Mouse (Mus musculus) inflammation-experienced regulatory T-cells (primary cell): Measurements from ENCODE around the gene Rnf5. TPM values are rescaled to one million over a fixed set of nuclear protein-coding genes. Genes with fewer than 3 reads are reported as not detected.

Experiments
- polyA plus RNA-seq, 2 experiments: library from polyadenylated mRNA; unstranded; fragments of 100-300 nt; shearing (Covaris generic); gene quantifications; one replicate each; pipeline ENCODE4 v1.2.1; 2017

The Rnf5 gene
- 100 to 1,000 TPM in 1 of 2 experiments, 10 to 100 TPM in 1; 91.5 to 117 TPM for polyA plus RNA-seq

DNA sequence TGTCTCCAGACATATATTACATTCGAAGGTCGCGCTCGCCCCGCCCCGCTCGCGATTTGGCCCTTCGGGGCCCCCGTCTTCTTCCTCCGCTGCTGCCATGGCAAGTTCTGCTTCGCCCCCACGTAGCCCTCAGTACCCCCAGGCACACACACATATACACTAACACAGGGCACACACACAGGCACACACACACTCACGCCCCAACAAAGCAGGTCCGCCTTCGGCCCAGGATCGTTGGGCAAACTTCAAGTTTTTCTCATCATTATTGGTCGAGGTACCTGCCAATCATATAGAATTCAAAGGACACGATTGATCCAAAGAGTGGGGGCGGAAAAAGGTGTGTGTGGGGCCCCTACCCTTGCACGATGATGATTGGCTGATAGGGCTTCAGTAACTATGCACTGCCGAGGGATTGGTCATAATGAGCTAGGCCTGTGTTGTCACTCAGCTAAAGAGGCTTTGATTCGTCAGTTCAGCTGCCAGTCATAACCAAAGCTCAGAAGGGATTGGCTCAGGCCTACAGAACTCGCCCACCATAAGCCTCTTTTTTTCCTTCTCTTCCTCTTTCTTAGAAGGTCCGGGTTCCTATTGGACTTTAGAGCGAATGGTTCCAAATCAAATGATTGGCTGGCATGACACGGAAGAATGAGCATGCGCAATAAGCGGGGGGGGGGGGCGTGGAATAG, at the start of gene Rnf5:
Gene Rnf5 (minus strand): TSS at position 316 of the 686 bp plus-strand sequence.

DNA sequence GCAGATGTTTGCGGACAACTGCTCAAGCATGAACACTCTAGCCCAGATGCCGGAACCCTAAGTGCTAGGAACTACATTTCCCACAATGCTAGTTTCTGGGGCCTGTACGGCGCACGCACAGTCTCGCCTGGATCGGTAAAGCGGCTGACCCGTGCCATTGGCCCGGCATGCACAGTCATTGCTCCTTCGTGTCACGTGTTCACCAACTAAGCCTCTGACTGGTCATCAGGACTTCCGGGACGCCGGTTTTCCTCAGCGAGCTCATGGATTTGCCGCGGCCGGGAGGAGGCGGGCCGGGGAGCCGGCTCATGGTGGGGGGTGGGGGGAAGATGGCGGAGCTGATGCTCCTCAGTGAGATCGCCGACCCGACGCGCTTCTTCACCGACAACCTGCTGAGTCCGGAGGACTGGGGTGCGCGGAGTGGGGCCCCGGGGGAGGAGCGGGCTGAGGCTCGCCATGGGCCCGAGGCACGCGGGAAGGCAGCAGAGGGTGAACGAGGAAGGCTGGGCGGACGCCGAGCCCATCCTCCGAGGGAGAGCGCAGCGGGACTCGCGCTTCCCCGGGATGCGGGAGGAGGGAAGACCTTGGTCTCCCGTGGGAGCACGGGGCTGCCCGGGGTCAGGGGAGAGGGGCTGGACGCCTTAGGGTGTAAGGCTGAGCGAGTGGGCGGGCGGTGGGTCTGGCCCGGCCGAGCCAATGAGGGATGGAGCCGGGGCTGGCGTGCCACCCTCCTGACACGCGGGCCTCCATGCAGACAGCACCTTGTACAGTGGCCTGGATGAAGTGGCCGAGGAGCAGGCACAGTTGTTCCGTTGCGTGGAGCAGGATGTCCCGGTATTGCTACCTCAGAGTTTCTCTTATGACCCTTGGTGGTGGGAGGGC, 43.7 kb upstream of the Rnf5 start, which contains the start of gene Atf6b:
Gene Atf6b (plus strand): TSS at position 241 of the 882 bp plus-strand sequence.

DNA sequence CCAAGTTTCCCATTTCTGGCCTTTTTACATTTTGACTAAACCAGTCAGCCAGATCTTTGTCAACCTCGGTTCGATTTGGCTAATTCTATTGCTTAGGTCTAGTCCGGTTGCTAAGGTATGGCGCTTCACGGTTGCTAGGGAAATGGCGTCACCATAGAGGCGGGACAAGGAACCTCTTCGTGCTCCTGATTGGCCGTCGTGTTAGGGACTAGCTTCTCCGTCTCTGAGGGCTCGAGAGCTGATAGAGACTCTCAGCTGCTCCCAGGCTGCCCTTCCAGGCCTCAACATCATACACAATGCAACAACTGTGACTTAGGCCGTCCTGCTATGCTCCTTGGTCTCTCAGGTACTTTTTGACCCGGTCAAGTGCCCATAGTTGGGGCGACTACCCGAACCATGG, 41.1 kb upstream of the Rnf5 start, which contains the start of gene Fkbpl:
Gene Fkbpl (plus strand): TSS at position 157 of the 400 bp plus-strand sequence.

DNA sequence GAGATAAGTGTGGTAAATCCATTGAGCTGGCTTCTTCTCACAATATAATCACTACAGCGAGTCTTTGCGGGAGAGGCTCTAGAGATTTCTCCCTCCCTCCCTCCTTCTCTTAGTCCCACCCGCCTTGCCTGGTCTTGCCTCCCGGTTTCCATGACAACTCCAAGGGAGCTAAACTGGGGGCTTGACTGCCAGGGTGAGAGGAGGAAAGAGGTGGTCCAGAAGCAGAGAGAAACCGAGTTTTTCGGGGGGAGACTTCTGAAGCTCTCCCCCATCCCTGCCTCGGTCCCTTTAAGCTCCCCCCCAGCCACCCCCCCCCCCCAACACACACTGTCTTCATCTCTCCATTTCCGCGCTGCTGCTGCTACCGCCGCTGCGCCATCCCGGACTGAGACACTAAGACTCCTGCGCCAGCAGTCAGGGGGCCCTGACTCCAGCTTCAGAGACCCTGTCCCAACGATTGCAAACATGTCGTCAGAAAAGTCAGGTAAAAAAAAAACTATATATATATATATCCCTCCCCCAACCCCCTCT, 25.8 kb upstream of the Rnf5 start, which contains the start of gene Prrt1:
Gene Prrt1 (plus strand): TSS at position 313 of the 531 bp plus-strand sequence.

DNA sequence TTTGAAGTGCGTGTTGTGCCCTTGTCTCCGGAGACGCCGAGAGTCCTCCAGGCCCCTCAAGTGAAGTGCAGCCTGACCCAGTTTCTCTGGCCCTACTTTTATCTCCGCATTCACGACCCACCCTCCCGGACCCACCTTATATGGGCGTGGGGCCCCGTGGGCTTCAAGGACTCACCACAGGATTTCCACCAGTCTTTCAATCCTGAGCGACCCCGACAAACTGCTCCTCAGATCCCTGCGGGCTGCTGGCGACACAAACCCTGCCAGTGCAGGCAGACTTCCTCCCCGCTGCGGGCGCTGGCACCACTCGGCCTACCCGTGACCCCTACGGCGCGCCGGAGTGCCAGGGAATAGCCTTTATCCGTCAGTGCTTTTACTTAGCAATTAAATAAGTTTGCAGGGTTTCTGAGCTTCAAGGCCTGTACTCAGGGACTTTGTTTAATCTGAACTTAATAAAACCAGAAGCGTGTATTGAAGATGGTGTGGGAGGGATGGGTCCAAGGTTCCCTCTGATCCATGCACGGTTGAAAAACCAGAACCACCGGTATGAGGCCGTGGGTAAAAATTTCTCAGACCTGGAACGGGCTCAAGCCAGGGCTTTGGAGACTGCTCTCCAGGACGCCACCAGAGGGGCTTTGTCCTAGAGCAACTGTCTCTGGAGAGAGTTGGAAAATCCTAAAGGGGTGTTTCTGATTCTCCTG, 24.6 kb upstream of the Rnf5 start, which contains the start of gene Ppt2:
Gene Ppt2 (minus strand): TSS at position 568 of the 701 bp plus-strand sequence.

DNA sequence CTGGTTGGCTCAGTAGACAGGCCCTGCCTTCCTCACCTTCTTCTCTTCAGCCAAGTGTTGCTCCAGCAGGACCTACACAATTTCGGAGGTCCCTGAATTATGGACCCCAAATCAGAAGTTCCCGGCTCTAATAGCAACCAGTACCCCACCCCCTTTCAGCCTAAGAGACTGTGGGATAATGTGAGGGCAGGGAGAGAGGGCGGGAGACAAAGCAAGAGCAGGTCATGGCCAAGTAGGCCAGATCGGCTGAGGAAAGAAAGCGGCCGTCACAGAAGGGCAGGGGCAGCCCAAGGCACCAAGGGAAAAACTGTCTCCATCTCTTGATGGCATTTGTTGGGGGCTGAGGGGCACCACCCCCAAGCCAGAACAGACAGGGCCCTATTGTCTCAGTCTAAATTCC, 12.4 kb upstream of the Rnf5 start, which contains the start of gene Egfl8:
Gene Egfl8 (minus strand): TSS at position 101 of the 400 bp plus-strand sequence.

DNA sequence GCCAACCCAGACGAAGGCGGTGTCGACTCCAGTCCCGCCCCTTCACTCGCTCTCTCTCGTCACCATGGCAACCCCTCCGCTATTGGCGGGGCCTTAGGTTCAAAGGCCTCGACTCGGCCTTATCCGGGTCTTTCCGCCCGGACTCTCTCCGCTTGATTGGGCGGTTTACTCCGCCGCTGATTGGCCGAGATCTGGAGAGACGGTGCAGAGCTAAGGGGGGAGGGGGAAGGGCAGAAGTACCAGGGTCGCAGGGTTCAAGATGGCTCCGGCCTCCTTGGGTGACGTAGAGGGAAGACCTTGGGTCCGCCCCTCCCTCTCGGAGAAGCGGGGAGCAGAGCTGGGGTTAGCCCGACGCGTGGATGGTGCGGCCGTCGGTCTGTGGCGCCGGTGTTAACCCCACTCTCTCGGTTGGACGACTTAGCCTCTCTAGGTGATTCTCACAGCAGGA, 595 bp upstream of the Rnf5 start, which contains the start of gene Agpat1:
Gene Agpat1 (plus strand): TSS at position 202 of the 448 bp plus-strand sequence.

DNA sequence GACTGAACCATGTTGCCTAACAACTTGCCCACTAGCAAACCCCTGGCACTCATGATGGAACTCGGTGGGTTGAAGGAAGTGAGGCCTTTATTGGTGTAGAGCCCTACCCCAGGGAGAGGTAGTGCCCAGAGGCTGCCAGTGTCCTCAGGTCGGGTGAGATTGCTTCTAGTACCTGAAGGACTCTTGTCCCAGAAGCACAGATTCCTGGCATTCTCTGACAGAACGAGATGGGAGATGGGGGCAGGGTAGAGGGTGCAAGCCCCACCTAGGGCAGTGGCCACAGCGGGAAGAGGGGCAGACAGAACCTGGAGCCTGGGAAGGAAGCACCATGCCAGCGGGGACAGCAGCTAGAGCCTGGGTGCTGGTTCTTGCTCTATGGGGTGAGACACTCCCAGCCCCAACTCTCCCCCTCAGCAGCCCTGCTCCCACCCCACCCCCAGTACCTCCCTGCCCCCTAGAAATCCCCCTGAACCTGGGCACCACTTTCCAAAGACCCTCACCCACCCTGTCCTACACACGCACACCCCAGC, 5.9 kb downstream of the Rnf5 start, which contains the start of gene Ager:
Gene Ager (plus strand): TSS at position 297 of the 530 bp plus-strand sequence.

DNA sequence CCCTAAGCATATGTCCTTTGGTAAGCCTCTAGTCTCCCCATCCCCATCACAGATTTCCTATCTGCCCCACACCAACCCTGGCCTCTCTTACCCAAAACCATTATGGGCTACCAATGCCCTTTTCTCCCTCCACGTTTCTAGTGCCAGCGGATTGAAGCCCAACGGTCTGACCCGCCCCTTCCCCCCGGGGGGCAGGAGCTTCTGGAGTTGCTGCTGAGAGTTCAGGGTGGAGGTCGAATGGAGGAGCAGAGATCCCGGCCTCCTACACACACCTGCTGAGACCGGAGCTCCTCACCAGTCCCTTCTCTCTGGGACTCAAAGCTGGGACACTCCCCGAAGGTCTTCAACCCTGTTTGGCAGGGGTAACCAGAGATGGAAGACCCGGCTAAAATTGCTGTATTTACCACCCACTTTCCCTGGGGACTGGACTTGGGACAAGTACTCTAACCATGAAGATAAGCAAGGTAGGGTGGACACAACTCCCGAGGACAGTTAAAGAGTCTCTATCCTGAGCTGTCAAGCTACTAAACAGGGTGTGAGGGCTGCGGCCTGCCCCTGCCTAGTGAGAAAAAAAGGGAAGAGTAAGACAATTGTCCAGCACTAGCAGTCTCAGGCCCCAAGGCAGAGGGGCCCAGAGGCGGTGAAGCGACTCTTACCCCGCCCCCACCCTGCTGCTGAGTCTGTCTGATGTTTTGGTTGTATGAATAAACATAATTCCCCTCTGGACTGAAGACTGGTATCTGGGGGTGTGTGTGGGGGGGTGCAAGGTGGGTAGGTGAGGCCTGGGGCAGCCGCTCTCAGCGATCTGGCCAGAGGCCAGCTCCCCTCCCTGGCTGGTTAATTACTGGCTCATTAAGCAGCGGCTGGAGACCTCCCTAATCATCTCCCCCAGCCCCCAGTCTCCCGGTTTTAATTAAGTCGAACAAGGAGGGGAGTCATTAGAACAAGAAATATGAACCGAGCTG, 12.2 kb downstream of the Rnf5 start, which contains the start of gene Pbx2:
Gene Pbx2 (plus strand): TSS at position 238 of the 965 bp plus-strand sequence.

DNA sequence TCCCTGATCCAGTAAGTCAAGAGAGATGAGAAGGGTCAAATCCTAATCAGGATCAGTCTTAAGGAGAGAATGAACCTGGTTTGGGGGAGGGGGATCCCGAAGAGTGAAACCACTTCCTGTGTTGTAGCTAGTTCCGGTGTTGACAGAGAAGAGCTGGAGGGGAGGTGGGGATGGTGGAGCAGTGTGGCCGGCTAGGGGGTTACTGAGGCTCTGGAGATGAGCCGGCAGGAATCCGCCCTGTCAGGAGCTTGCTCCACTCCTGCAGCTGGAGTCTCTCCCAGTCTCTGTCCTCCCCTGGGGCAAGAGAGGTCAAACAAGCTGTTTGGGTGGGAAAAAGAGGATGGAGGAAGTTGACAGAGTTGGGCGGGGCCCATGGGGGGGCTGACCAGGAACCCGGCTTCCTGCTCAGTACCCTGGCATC, 13.8 kb downstream of the Rnf5 start, which contains the start of gene Gpsm3:
Gene Gpsm3 (plus strand): TSS at position 126 of the 421 bp plus-strand sequence.

DNA sequence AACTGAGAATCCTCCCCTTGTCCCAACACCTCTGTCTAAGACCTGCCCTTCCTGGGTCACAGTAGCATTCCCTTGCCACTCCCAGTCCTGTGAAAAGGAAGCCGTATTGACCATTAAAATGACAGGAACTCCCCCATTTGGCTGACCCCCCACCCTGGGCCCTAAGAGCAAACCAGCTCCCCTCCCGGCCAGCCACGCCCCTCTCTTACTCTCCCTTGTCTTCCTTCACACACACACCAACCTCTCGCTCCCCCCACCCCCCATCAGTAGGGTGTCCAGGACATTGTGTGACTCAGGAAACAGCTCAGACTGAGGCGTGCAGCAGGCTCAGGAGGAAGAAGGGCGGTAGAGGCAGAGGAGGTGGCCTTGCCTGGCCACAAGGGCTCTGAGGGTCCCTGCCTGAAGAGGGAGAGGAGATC, 39.5 kb downstream of the Rnf5 start, which contains the start of gene Notch4:
Gene Notch4 (plus strand): TSS at position 266 of the 419 bp plus-strand sequence.

Other genes with a start within 250 kb of the Rnf5 start
- gene Btnl2, start 248.9 kb downstream of the Rnf5 start, polyA plus RNA-seq, result under 1 TPM; 0.43 to 0.46 TPM
- not detected for gene Btnl1, start 226.6 kb downstream of the Rnf5 start, polyA plus RNA-seq
- 1 to 10 TPM in 1 of 2 experiments, under 1 TPM in 1; 0.71 to 1.6 TPM for gene BC051142, start 204.9 kb downstream of the Rnf5 start, polyA plus RNA-seq
- under 1 TPM in 1 of 2 experiments, not detected in 1; 0.99 TPM for gene Btnl4, start 126.4 kb downstream of the Rnf5 start, polyA plus RNA-seq
- gene Btnl6, start 86.3 kb downstream of the Rnf5 start, polyA plus RNA-seq, result under 1 TPM in 1 of 2 experiments, not detected in 1; 0.22 TPM
- 1 to 10 TPM in 1 of 2 experiments, under 1 TPM in 1; 0.71 to 1.5 TPM for gene Notch4, start 39.4 kb downstream of the Rnf5 start, polyA plus RNA-seq
- 100 to 1,000 TPM; 242 to 367 TPM for gene Gpsm3, start 13.9 kb downstream of the Rnf5 start, polyA plus RNA-seq
- 10 to 100 TPM; 15.0 to 18.2 TPM for gene Pbx2, start 12.4 kb downstream of the Rnf5 start, polyA plus RNA-seq
- gene Ager, start 5.8 kb downstream of the Rnf5 start, polyA plus RNA-seq, result 1 to 10 TPM; 1.3 to 3.4 TPM
- 10 to 100 TPM; 21.3 to 25.3 TPM for gene Agpat1, start 572 bp upstream of the Rnf5 start, polyA plus RNA-seq
- gene Egfl8, start 12.3 kb upstream of the Rnf5 start, polyA plus RNA-seq, result 1 to 10 TPM in 1 of 2 experiments, under 1 TPM in 1; 0.44 to 3.0 TPM
- 10 to 100 TPM; 19.9 to 26.0 TPM for gene Ppt2, start 24.8 kb upstream of the Rnf5 start, polyA plus RNA-seq
- gene Prrt1, start 25.8 kb upstream of the Rnf5 start, polyA plus RNA-seq, result 1 to 10 TPM; 6.5 to 8.5 TPM
- 1 to 10 TPM; 3.7 to 7.1 TPM for gene Fkbpl, start 41.1 kb upstream of the Rnf5 start, polyA plus RNA-seq
- 10 to 100 TPM; 69.7 to 80.4 TPM for gene Atf6b, start 43.5 kb upstream of the Rnf5 start, polyA plus RNA-seq
- gene Tnxb, start 66.8 kb upstream of the Rnf5 start, polyA plus RNA-seq, result under 1 TPM in 1 of 2 experiments, not detected in 1; 0.09 TPM
- gene C4b, start 140.2 kb upstream of the Rnf5 start, polyA plus RNA-seq, result 1 to 10 TPM in 1 of 2 experiments, under 1 TPM in 1; 0.16 to 4.8 TPM
- gene Cyp21a1, start 200.9 kb upstream of the Rnf5 start, polyA plus RNA-seq, result not detected
- 10 to 100 TPM; 29.4 to 36.0 TPM for gene Stk19, start 233.3 kb upstream of the Rnf5 start, polyA plus RNA-seq
- gene Dxo, start 233.3 kb upstream of the Rnf5 start, polyA plus RNA-seq, result 10 to 100 TPM; 63.2 to 66.7 TPM
- gene Skiv2l, start 246.5 kb upstream of the Rnf5 start, polyA plus RNA-seq, result 100 to 1,000 TPM; 103 to 142 TPM
- 10 to 100 TPM; 48.2 to 64.7 TPM for gene Nelfe, start 246.7 kb upstream of the Rnf5 start, polyA plus RNA-seq